Mouse (Mus musculus): ENCODE results near the gene Tmem126b. TPM values are rescaled to one million over a fixed set of nuclear protein-coding genes. Genes with fewer than 3 reads are reported as not detected.

The Tmem126b gene
- polyA plus RNA-seq, 1 experiment from 2014 or later, result 34.6 TPM

Other genes with a start within 250 kb of the Tmem126b start
- gene Ccdc83, start 210.2 kb downstream of the Tmem126b start, polyA plus RNA-seq (2015; fragmentation: Nextera tagmentation; extraction: Ambion mirVana), result not detected in 2 replicates
- 9.4 and 9.9 TPM in 2 replicates for gene Sytl2, start 173.7 kb downstream of the Tmem126b start, polyA plus RNA-seq (2015; fragmentation: Nextera tagmentation; extraction: Ambion mirVana)
- gene Ccdc89, start 49.4 kb downstream of the Tmem126b start, polyA plus RNA-seq (2015; fragmentation: Nextera tagmentation; extraction: Ambion mirVana), result 0.48 and 0.85 TPM in 2 replicates
- gene Crebzf, start 33.3 kb downstream of the Tmem126b start, polyA plus RNA-seq (2015; fragmentation: Nextera tagmentation; extraction: Ambion mirVana), result 26.2 and 35.0 TPM in 2 replicates
- gene Tmem126a, start 18.8 kb downstream of the Tmem126b start, polyA plus RNA-seq (2015; fragmentation: Nextera tagmentation; extraction: Ambion mirVana), result 137 and 140 TPM in 2 replicates
- 4.7 and 4.8 TPM in 2 replicates for gene Dlg2, start 671 bp upstream of the Tmem126b start, polyA plus RNA-seq (2015; fragmentation: Nextera tagmentation; extraction: Ambion mirVana)

All from intestine, embryonic 15.5 days (tissue).